Mouse (Mus musculus): Measurements from ENCODE around the gene Olfr1047.
"Not testable (repeated sequence)": the region's sequence is repeated elsewhere in the genome, so short reads cannot be mapped to it uniquely, and the experiment has no call there.

The Olfr1047 gene

GRCm38 (mm10) chr2:86231301-86231700 lies at the start of gene Olfr1047:
Olfr1047 (minus strand) TSS chr2:86231401.
- no peak for DNase-seq (ENCODE audit: extremely low read depth, insufficient read length, low spot score)

GRCm38 (mm10) chr2:86278988-86279387 lies 47.8 kb upstream of the Olfr1047 start, which contains the start of gene Olfr1051:
Olfr1051 (minus strand) TSS chr2:86279088.
- not testable (repeated sequence) for DNase-seq (ENCODE audit: extremely low read depth, insufficient read length, low spot score)

- DNase-seq (ENCODE audit: extremely low read depth, insufficient read length, low spot score) = not testable (repeated sequence)
These were observed 27.0 kb upstream of the Olfr1047 start, which contains the start of gene Olfr1049 for GRCm38 (mm10) chr2:86258228-86258627. Olfr1049 (minus strand) TSS chr2:86258328.

- DNase-seq (ENCODE audit: extremely low read depth, insufficient read length, low spot score) = no peak
These were observed 9.0 kb upstream of the Olfr1047 start, which contains the start of gene Olfr1048 for GRCm38 (mm10) chr2:86240189-86240588. Olfr1048 (minus strand) TSS chr2:86240289.

GRCm38 (mm10) chr2:86219214-86219613 lies 12.0 kb downstream of the Olfr1047 start, which contains the start of gene Olfr1046:
Olfr1046 (minus strand) TSS chr2:86219314.
- DNase-seq (ENCODE audit: extremely low read depth, insufficient read length, low spot score) = no peak

GRCm38 (mm10) chr2:86202909-86203308 lies 28.3 kb downstream of the Olfr1047 start, which contains the start of gene Olfr1045:
Olfr1045 (minus strand) TSS chr2:86203009.
- DNase-seq (ENCODE audit: extremely low read depth, insufficient read length, low spot score) = no peak

GRCm38 (mm10) chr2:86195863-86196262 lies 35.3 kb downstream of the Olfr1047 start:
- DNase-seq (ENCODE audit: extremely low read depth, insufficient read length, low spot score) = no peak

- no peak for DNase-seq (ENCODE audit: extremely low read depth, insufficient read length, low spot score)
These were observed 45.6 kb downstream of the Olfr1047 start, which contains the start of gene Olfr52 for GRCm38 (mm10) chr2:86185583-86185982. Olfr52 (minus strand) TSS chr2:86185683.

- DNase-seq (ENCODE audit: extremely low read depth, insufficient read length, low spot score) = no peak
These were observed 51.3 kb downstream of the Olfr1047 start for GRCm38 (mm10) chr2:86179950-86180349.

- no peak for DNase-seq (ENCODE audit: extremely low read depth, insufficient read length, low spot score)
These were observed 53.5 kb downstream of the Olfr1047 start, which contains the start of gene Olfr1044 for GRCm38 (mm10) chr2:86177720-86178119. Olfr1044 (minus strand) TSS chr2:86177820.

All from 3134 (cell line).